Mouse (Mus musculus) heart, adult 2 months (tissue): ENCODE data around the gene Gm13277.

Experiments used
- CTCF ChIP-seq: fragments of 200-600 bp; IDR thresholded peaks from 2 replicates; pipeline ENCODE4 v1.8.1; 2022; ENCODE audit warnings: antibody characterized with exemption, mild to moderate bottlenecking, moderate library complexity
- EP300 ChIP-seq: fragments of 200-500 bp; IDR thresholded peaks from 2 replicates; pipeline ENCODE4 v1.6.1; 2011; ENCODE audit warnings: low read depth, low read length, control low read depth; ENCODE audit not compliant: insufficient read depth
- POLR2A ChIP-seq: fragments of 200-500 bp; IDR thresholded peaks from 2 replicates; pipeline ENCODE4 v1.6.1; 2011; ENCODE audit warnings: mild to moderate bottlenecking, low read depth, low read length, control low read depth; ENCODE audit not compliant: insufficient read depth

DNA sequence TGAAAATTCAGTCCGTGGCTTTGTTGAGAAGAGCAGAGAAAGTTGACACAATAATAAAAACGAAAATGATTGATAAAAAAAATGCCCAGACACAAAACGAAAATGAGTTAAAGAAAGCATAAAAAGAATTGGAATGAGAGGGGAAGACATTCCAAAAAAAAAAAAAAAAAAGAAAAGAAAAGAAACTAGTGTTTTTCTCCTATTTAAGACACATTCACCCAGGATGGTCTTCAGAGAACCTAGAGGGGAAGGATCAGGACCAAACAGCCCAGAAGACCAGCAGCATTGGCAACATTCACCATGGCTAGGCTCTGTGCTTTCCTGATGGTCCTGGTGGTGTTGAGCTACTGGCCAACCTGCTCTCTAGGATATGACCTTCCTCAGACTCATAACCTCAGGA is 27.5 kb downstream of the Gm13277 start, which contains the start of gene Ifna7:
- no peak for TF ChIP-seq POLR2A
- TF ChIP-seq EP300: no peak
- TF ChIP-seq CTCF: no peak
